Mouse (Mus musculus): ENCODE results near the gene Gstt2.

DNA sequence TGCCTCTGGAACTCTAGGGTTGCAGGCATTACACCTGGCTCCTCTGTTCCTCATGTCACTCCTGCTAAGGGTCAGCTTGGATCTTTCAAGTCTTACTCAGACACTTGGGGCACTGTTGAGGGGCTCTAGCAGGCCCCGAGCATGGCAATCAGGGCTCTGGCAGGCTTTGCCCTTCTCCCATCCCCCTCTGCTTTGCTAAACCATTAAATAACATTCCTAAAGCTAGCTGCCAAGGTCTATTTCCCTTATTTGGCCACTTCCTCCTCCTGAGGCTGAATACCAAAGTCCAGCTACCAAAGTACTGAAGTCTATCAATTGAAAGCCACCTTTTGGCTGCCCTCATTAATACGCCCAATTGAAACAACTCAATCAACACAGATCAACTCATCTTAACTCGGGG lies 42.3 kb downstream of the Gstt2 start:
- TF ChIP-seq CTCF (IDR thresholded peaks at IDR 0.05; ENCODE audit: low read depth, low read length) (no peak), POLR2A (IDR thresholded peaks at IDR 0.05; ENCODE audit: extremely low read depth, insufficient read depth, low read length) (no peak)
